In genomic region chr10:69574190-69574663, GRCm38 (mm10) we compare ENCODE assay signal across 9 mouse cellular contexts.
DNase-seq lines count a peak whose midpoint lies in the region; ATAC-seq and TF ChIP-seq lines count a peak whose summit lies in the region.
"Had no signal": no experiment of that assay in that cellular context is flagged by ENCODE, and none has a peak within 500 bp of the region (broad histone marks: within the 10 kb centered on the region; RNA-seq: fewer than 3 reads in every experiment).

No protein-coding gene starts in this region.

- no peak for TF ChIP-seq CTCF in kidney, adult 2 months (conservative IDR thresholded peaks at IDR 0.05; ENCODE audit: insufficient read depth, insufficient read length, low read depth, low read length)

- peak overlapping the region; percentile 33 for H3K4me2 ChIP-seq in forebrain, embryonic 15.5 days (replicated peaks)
- H3K4me2 ChIP-seq in midbrain, embryonic 13.5 days (replicated peaks) = peak overlapping the region; percentile 46
- H3K4me2 ChIP-seq: liver, embryonic 13.5 days had no signal

- ATAC-seq in forebrain, embryonic 15.5 days (replicated peaks) = peak; percentile 49; the same call in 1 of the 2 replicates
- peak; percentile 52 for ATAC-seq in midbrain, embryonic 13.5 days
- ATAC-seq in erythroid progenitor cell, adult 5-6 weeks (replicated peaks; ENCODE audit: low FRiP score, poor library complexity, severe bottlenecking) = no peak

- 0 out of 2 replicates have a peak overlapping the region, but pooled peaks have one; percentile 19 for H3K9ac ChIP-seq in forebrain, embryonic 15.5 days (replicated peaks)
- H3K9ac ChIP-seq in midbrain, embryonic 13.5 days (replicated peaks) = no peak overlapping the region
- H3K9ac ChIP-seq: liver, embryonic 13.5 days had no signal

- no peak for TF ChIP-seq POLR2A in kidney, adult 2 months (IDR thresholded peaks at IDR 0.05; ENCODE audit: low read depth, low read length)

- H3K4me3 ChIP-seq in kidney, adult 2 months (ENCODE audit: insufficient read depth, low read depth, low read length) = no peak overlapping the region
- peak overlapping the region; percentile 8; the same call in 1 of the 2 replicates for H3K4me3 ChIP-seq in forebrain, embryonic 15.5 days
- H3K4me3 ChIP-seq in midbrain, embryonic 13.5 days (replicated peaks) = no peak overlapping the region; the same call in 1 of the 2 replicates
- H3K4me3 ChIP-seq: liver, embryonic 13.5 days had no signal

- H3K9me3 ChIP-seq in forebrain, embryonic 15.5 days = no peaks in the 10 kb centered on the region
- H3K9me3 ChIP-seq in midbrain, embryonic 13.5 days = no peaks in the 10 kb centered on the region
- H3K9me3 ChIP-seq: liver, embryonic 13.5 days had no signal

- no peaks in the 10 kb centered on the region for H3K36me3 ChIP-seq in kidney, adult 2 months (ENCODE audit: control insufficient read depth, insufficient read depth, low read length)
- H3K36me3 ChIP-seq in forebrain, embryonic 15.5 days = no peaks in the 10 kb centered on the region
- H3K36me3 ChIP-seq in midbrain, embryonic 13.5 days = no peaks in the 10 kb centered on the region
- H3K36me3 ChIP-seq: liver, embryonic 13.5 days had no signal

- H3K27ac ChIP-seq in kidney, adult 2 months (ENCODE audit: insufficient read depth, low read depth, low read length) = no peak overlapping the region
- peak overlapping the region; percentile 54 for H3K27ac ChIP-seq in forebrain, embryonic 15.5 days (replicated peaks)
- H3K27ac ChIP-seq in midbrain, embryonic 13.5 days = peak overlapping the region; percentile 76
- H3K27ac ChIP-seq: liver, embryonic 13.5 days had no signal

- peaks cover 6% of the 10 kb centered on the region; the same call in 1 of the 2 replicates for H3K4me1 ChIP-seq in kidney, adult 2 months (ENCODE audit: control insufficient read depth, insufficient read depth, low read length)
- peaks cover 60% of the 10 kb centered on the region for H3K4me1 ChIP-seq in forebrain, embryonic 15.5 days
- peaks cover 87% of the 10 kb centered on the region for H3K4me1 ChIP-seq in midbrain, embryonic 13.5 days (replicated peaks)
- H3K4me1 ChIP-seq: liver, embryonic 13.5 days had no signal

- DNase-seq in kidney, adult 2 months = peak; percentile 19
- DNase-seq in kidney, adult 11 months = no peak
- peak; percentile 40 to 52 for DNase-seq in cerebellum, postnatal 14 days
- no peak for DNase-seq in frontal cortex, postnatal 10 days (ENCODE audit: low spot score in 2 of 2)
- no peak for DNase-seq in layer of hippocampus, adult 11-12 months (ENCODE audit: low spot score)
- DNase-seq: liver, embryonic 13.5 days had no signal

- WGBS in kidney, adult 2 months = 18% methylated on average over 11 of the region's 11 CpGs
- WGBS in forebrain, embryonic 15.5 days = 2% methylated on average over 11 of the region's 11 CpGs
- 1% methylated on average over 11 of the region's 11 CpGs for WGBS in midbrain, embryonic 13.5 days

- no peaks in the 10 kb centered on the region for H3K27me3 ChIP-seq in kidney, adult 2 months (replicated peaks; ENCODE audit: control insufficient read depth, insufficient read depth, low read length)
- H3K27me3 ChIP-seq in forebrain, embryonic 15.5 days = no peaks in the 10 kb centered on the region
- H3K27me3 ChIP-seq in midbrain, embryonic 13.5 days = no peaks in the 10 kb centered on the region

Comparison
In these comparisons a context has a peak if more than half of its experiments do, and no peak if none do; other contexts are left out.
1. DNase-seq: peak in kidney, adult 2 months (single experiment) and cerebellum, postnatal 14 days (2 of 2); none in kidney, adult 11 months (single experiment), frontal cortex, postnatal 10 days (0 of 2) and layer of hippocampus, adult 11-12 months (single experiment).